Mouse (Mus musculus): ENCODE results near the gene Snapc3.
"Not testable (repeated sequence)": the region's sequence is repeated elsewhere in the genome, so short reads cannot be mapped to it uniquely, and the experiment has no call there.

DNA sequence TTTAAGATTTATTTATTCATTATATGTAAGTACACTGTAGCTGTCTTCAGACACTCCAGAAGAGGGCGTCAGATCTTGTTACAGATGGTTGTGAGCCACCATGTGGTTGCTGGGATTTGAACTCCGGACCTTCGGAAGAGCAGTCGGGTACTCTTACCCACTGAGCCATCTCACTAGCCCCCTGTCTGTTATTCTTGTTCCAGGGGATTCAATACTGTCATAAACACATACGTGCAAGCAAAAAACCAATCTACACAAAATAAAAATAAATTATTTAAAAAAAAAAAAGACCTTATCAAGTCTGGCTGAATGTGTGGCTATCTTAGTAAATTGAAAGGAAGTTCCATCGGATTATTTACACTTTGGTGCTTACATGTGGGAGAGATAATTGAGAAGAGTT is 98.6 kb downstream of the Snapc3 start:
- not testable (repeated sequence) for TF ChIP-seq POLR2A (IDR thresholded peaks at IDR 0.05; ENCODE audit: low read depth, low read length); MAFK (IDR thresholded peaks at IDR 0.05; ENCODE audit: insufficient replicate concordance, low read length); TCF12 (IDR thresholded peaks at IDR 0.05; ENCODE audit: low read depth, low read length); RCOR1 (conservative IDR thresholded peaks at IDR 0.05; ENCODE audit: low read depth, low read length); ELF1 (IDR thresholded peaks at IDR 0.05; ENCODE audit: low read depth, low read length); CTCF (conservative IDR thresholded peaks at IDR 0.05 in 1 of 2, IDR thresholded peaks at IDR 0.05 in 1 of 2; ENCODE audit: low read depth in 2 of 2, low read length in 2 of 2); RAD21 (IDR thresholded peaks at IDR 0.05; ENCODE audit: low read depth, low read length); ZMIZ1 (IDR thresholded peaks at IDR 0.05; ENCODE audit: low read depth, low read length); EP300 (IDR thresholded peaks at IDR 0.05; ENCODE audit: low read length); JUND (conservative IDR thresholded peaks at IDR 0.05; ENCODE audit: low read depth, low read length); CHD1 (IDR thresholded peaks at IDR 0.05; ENCODE audit: low read depth, low read length); POLR2AphosphoS2 (IDR thresholded peaks at IDR 0.05; ENCODE audit: low read depth, low read length)

Measured in CH12.LX (cell line).